Mouse (Mus musculus) heart, embryonic 14.5 days (tissue): Measurements from ENCODE around the gene Gm20422. TPM values are rescaled to one million over a fixed set of nuclear protein-coding genes. Genes with fewer than 3 reads are reported as not detected.

Experiments used
- ATAC-seq: fragments of 200-750 bp; cut with Nextera tagmentation; 2 replicates; pipeline ENCODE4 v1.8.0; 2017; ENCODE audit warnings: low read depth, moderate TSS enrichment; ENCODE audit not compliant: insufficient number of reproducible peaks, insufficient read depth, low FRiP score
- H3K27ac ChIP-seq, 2 experiments: fragments of 200-500 bp in 1 of 2; fragments of 300-500 bp in 1 of 2; sonication (generic) in 1 of 2; replicated peaks in 1 of 2; 2 replicates each; pipeline ENCODE4 v1.5.1; 2012 to 2014; ENCODE audit warnings: low read depth in 2 of 2, low read length in 2 of 2, control low read depth in 1 of 2, mild to moderate bottlenecking in 1 of 2, mixed read lengths in 1 of 2; ENCODE audit not compliant: control insufficient read depth in 1 of 2, insufficient read depth in 1 of 2
- H3K27me3 ChIP-seq: fragments of 300-500 bp; sonication (generic); 2 replicates; pipeline ENCODE4 v1.6.1; 2014; ENCODE audit warnings: mild to moderate bottlenecking, low read length, control low read depth; ENCODE audit not compliant: control insufficient read depth, insufficient read depth
- H3K36me3 ChIP-seq: fragments of 300-500 bp; sonication (generic); 2 replicates; pipeline ENCODE4 v1.6.1; 2014; ENCODE audit warnings: mild to moderate bottlenecking, control low read depth, low read length, mixed read lengths; ENCODE audit not compliant: control insufficient read depth, insufficient read depth
- H3K4me1 ChIP-seq, 2 experiments: fragments of 200-500 bp in 1 of 2; fragments of 300-500 bp in 1 of 2; sonication (generic) in 1 of 2; 2 replicates each; pipeline ENCODE4 v1.6.1; 2012 to 2014; ENCODE audit warnings: low read length in 2 of 2, control low read depth in 1 of 2, mixed read lengths in 1 of 2; ENCODE audit not compliant: control insufficient read depth in 2 of 2, insufficient read depth in 2 of 2
- H3K4me2 ChIP-seq: fragments of 300-500 bp; sonication (generic); 2 replicates; pipeline ENCODE4 v1.6.1; 2014; ENCODE audit warnings: mild to moderate bottlenecking, low read length
- H3K4me3 ChIP-seq, 2 experiments: fragments of 200-500 bp in 1 of 2; fragments of 300-500 bp in 1 of 2; sonication (generic) in 1 of 2; 2 replicates each; pipeline ENCODE4 v1.5.1; 2012 to 2014; ENCODE audit warnings: low read length in 2 of 2, mild to moderate bottlenecking in 2 of 2, control low read depth in 1 of 2, low read depth in 1 of 2, moderate library complexity in 1 of 2; ENCODE audit not compliant: control insufficient read depth in 1 of 2, insufficient read depth in 1 of 2
- H3K9ac ChIP-seq: fragments of 300-500 bp; sonication (generic); 2 replicates; pipeline ENCODE4 v1.6.1; 2014; ENCODE audit warnings: mild to moderate bottlenecking, low read length
- H3K9me3 ChIP-seq: fragments of 300-500 bp; sonication (generic); 2 replicates; pipeline ENCODE4 v1.6.1; 2016; ENCODE audit warnings: low read length, control low read depth; ENCODE audit not compliant: control insufficient read depth
- WGBS: fragments of 180-500 bp; shearing (Covaris S2); extraction: QIAGEN DNeasy Blood & Tissue Kit; methylation state at CpG from one replicate; pipeline ENCODE4 v1.1.7; 2014; 5-methylcytosine and 5-hydroxymethylcytosine counted together
- polyA plus RNA-seq: library from polyadenylated mRNA; unstranded; fragments of >200 nt; fragmentation: Nextera tagmentation; extraction: Ambion mirVana; gene quantifications from 2 replicates; pipeline ENCODE4 v1.2.1, GENCODE M21; 2014

Gm20422 gene
- polyA plus RNA-seq, 1 experiment from 2014 or later: not detected

- Histone ChIP-seq H3K27ac (peak overlapping the region in 1 of 2 experiments; percentile 19; a peak in 1 of 4 replicates), H3K4me2 (peak overlapping the region; percentile 53), H3K9me3 (no peaks in the 10 kb centered on the region), H3K27me3 (no peaks in the 10 kb centered on the region), H3K9ac (peak overlapping the region; percentile 96; the same call in 1 of the 2 replicates), H3K36me3 (no peaks in the 10 kb centered on the region), H3K4me3 (peak overlapping the region in 1 of 2 experiments; percentile 83; a peak in 1 of 4 replicates), H3K4me1 (peaks cover 0 to 17% of the 10 kb centered on the region in 2 experiments; a peak in 2 of 4 replicates)
- no peak for ATAC-seq
- WGBS: 56% methylated on average over 2 of the region's 2 CpGs
These were observed 456 bp upstream of the Gm20422 start for GRCm38 (mm10) chr8:69775149-69775534.

- Histone ChIP-seq H3K4me3 (no peak overlapping the region), H3K4me2 (no peak overlapping the region), H3K36me3 (peaks cover 25% of the 10 kb centered on the region), H3K9ac (no peak overlapping the region), H3K4me1 (peaks cover 0 to 17% of the 10 kb centered on the region in 2 experiments; a peak in 2 of 4 replicates), H3K27ac (no peak overlapping the region), H3K9me3 (peaks cover 2% of the 10 kb centered on the region; the same call in 1 of the 2 replicates), H3K27me3 (no peaks in the 10 kb centered on the region)
- no peak for ATAC-seq
- WGBS: 62% methylated on average over 2 of the region's 2 CpGs
These were observed 2.6 kb downstream of the Gm20422 start for GRCm38 (mm10) chr8:69772106-69772505.

- WGBS: 94% methylated on average over 9 of the region's 9 CpGs
- Histone ChIP-seq H3K4me1 (peaks cover 0 to 17% of the 10 kb centered on the region in 2 experiments; a peak in 2 of 4 replicates), H3K36me3 (peaks cover 34% of the 10 kb centered on the region), H3K27ac (no peak overlapping the region), H3K4me3 (no peak overlapping the region), H3K4me2 (no peak overlapping the region), H3K9ac (no peak overlapping the region), H3K9me3 (peaks cover 11% of the 10 kb centered on the region), H3K27me3 (no peaks in the 10 kb centered on the region)
- ATAC-seq: no peak
These were observed 3.5 kb downstream of the Gm20422 start for GRCm38 (mm10) chr8:69771221-69771620.

- 91% methylated on average over 4 of the region's 4 CpGs for WGBS
- no peak overlapping the region for H3K27ac ChIP-seq
- H3K4me3 ChIP-seq: no peak overlapping the region
- H3K4me2 ChIP-seq: no peak overlapping the region
- no peaks in the 10 kb centered on the region for H3K4me1 ChIP-seq
- H3K36me3 ChIP-seq: peaks cover 89% of the 10 kb centered on the region
- H3K27me3 ChIP-seq: no peaks in the 10 kb centered on the region
- no peak overlapping the region for H3K9ac ChIP-seq
- peaks cover 20% of the 10 kb centered on the region for H3K9me3 ChIP-seq
- ATAC-seq: no peak
These were observed 12.8 kb downstream of the Gm20422 start for GRCm38 (mm10) chr8:69761814-69762445.

- Histone ChIP-seq H3K9me3 (no peaks in the 10 kb centered on the region), H3K36me3 (peaks cover 66% of the 10 kb centered on the region), H3K4me2 (no peak overlapping the region), H3K4me1 (no peaks in the 10 kb centered on the region), H3K27me3 (no peaks in the 10 kb centered on the region), H3K27ac (no peak overlapping the region), H3K4me3 (no peak overlapping the region), H3K9ac (no peak overlapping the region)
- WGBS: 95% methylated on average over 5 of the region's 5 CpGs
- ATAC-seq: no peak
These were observed 16.4 kb downstream of the Gm20422 start for GRCm38 (mm10) chr8:69758316-69758715.

- peaks cover 29% of the 10 kb centered on the region for H3K36me3 ChIP-seq
- H3K9ac ChIP-seq: no peak overlapping the region
- no peaks in the 10 kb centered on the region for H3K27me3 ChIP-seq
- peaks cover 5 to 8% of the 10 kb centered on the region in 2 experiments; a peak in 3 of 4 replicates for H3K4me1 ChIP-seq
- no peak for ATAC-seq
- WGBS: 83% methylated on average over 2 of the region's 2 CpGs
- H3K4me2 ChIP-seq: no peak overlapping the region
- H3K27ac ChIP-seq: no peak overlapping the region
- no peak overlapping the region for H3K4me3 ChIP-seq
- H3K9me3 ChIP-seq: no peaks in the 10 kb centered on the region
These were observed 22.2 kb downstream of the Gm20422 start for GRCm38 (mm10) chr8:69752437-69752836.

- Histone ChIP-seq H3K9ac (peak within 1 kb of the TSS; percentile 92), H3K9me3 (no peaks in the 10 kb centered on the region), H3K27me3 (no peaks in the 10 kb centered on the region), H3K4me1 (peaks cover 5 to 8% of the 10 kb centered on the region in 2 experiments; a peak in 3 of 4 replicates), H3K27ac (peak within 1 kb of the TSS; percentile 99), H3K4me2 (peak within 1 kb of the TSS; percentile 68), H3K36me3 (peaks cover 16% of the 10 kb centered on the region; the same call in 1 of the 2 replicates), H3K4me3 (peak within 1 kb of the TSS; percentile 66 to 97)
- 2% methylated on average over 48 of the region's 48 CpGs for WGBS
- ATAC-seq: peak; percentile 98
These were observed 24.9 kb downstream of the Gm20422 start, which contains the start of gene Zfp963 for GRCm38 (mm10) chr8:69749544-69750454. Zfp963 (minus strand) TSS chr8:69749970.
